Mouse (Mus musculus): ENCODE data around the gene Gnai2. TPM values are rescaled to one million over a fixed set of nuclear protein-coding genes. Genes with fewer than 3 reads are reported as not detected.
A peak's percentile ranks its signal among the peaks of the same experiment; 100 is the strongest.

The Gnai2 gene
- polyA plus RNA-seq, 1 experiment from 2014 or later, result 233 TPM

DNA sequence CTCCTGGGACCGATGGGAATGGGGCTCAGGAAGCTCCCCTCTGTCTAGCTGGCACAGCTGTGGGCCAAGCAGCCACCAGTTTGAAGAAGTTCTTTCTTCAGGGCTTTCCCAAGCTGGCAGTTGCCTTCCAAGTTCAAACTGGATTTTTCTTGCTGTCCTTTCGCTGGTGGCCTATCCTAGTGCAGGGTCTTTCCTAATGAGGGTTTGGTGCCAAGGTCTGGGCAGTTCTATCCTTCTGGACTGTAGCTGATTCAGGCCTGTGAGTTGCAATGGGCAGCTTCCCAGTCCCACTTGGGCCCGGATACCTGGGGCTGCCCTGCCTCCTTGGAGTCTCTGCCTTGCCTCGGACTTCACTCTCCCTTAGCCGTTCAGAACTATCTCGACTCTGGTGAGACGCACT lies 15.1 kb upstream of the Gnai2 start:
- H3K9ac ChIP-seq (ENCODE audit: low read depth, low read length), result no peak overlapping the region
- H3K27ac ChIP-seq (ENCODE audit: low read depth, low read length), result no peak overlapping the region
- no peaks in the 10 kb centered on the region for H3K27me3 ChIP-seq (replicated peaks; ENCODE audit: control insufficient read depth, insufficient read depth, low read length)
- DNase-seq (ENCODE audit: low spot score), result no peak
- H3K36me3 ChIP-seq (ENCODE audit: control insufficient read depth, insufficient read depth, low read length), result no peaks in the 10 kb centered on the region
- H3K4me2 ChIP-seq, result no peak overlapping the region
- no peaks in the 10 kb centered on the region for H3K9me3 ChIP-seq (ENCODE audit: control insufficient read depth, low read length)
- no peak for ATAC-seq (replicated peaks; ENCODE audit: low FRiP score)
- H3K4me1 ChIP-seq (replicated peaks; ENCODE audit: control insufficient read depth, insufficient read depth, low read length), result peaks cover 1% of the 10 kb centered on the region; the same call in 1 of the 2 replicates
- H3K4me3 ChIP-seq (ENCODE audit: low read depth, low read length), result no peak overlapping the region
- WGBS, result 76% methylated on average over 7 of the region's 7 CpGs

DNA sequence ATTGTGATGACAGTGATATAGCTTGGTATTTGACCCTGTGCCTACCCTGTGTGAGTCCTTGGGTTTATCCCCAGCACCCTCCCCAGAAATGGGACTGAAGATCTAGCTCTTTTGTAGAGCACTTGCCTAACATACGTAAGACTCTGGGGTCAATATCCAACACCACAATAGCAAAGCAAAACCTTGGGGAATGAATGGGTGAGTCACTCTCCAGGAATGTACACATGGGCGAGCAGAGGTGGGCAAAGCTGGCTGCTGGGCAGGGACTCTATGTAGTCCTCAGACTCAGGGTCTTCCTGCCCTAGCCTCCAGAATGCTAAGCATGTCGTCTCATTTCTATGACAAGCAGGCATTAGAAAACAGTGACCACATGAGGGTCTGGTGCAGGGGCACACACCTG lies 13.6 kb upstream of the Gnai2 start:
- H3K9me3 ChIP-seq (ENCODE audit: control insufficient read depth, low read length), result no peaks in the 10 kb centered on the region
- 65% methylated on average over 3 of the region's 3 CpGs for WGBS
- ATAC-seq (replicated peaks; ENCODE audit: low FRiP score), result no peak
- H3K4me3 ChIP-seq (ENCODE audit: low read depth, low read length), result no peak overlapping the region
- DNase-seq (ENCODE audit: low spot score), result no peak
- H3K27ac ChIP-seq (ENCODE audit: low read depth, low read length), result no peak overlapping the region
- H3K9ac ChIP-seq (ENCODE audit: low read depth, low read length), result no peak overlapping the region
- H3K4me1 ChIP-seq (replicated peaks; ENCODE audit: control insufficient read depth, insufficient read depth, low read length), result peaks cover 8% of the 10 kb centered on the region
- H3K4me2 ChIP-seq, result no peak overlapping the region
- H3K27me3 ChIP-seq (replicated peaks; ENCODE audit: control insufficient read depth, insufficient read depth, low read length), result no peaks in the 10 kb centered on the region
- no peaks in the 10 kb centered on the region for H3K36me3 ChIP-seq (ENCODE audit: control insufficient read depth, insufficient read depth, low read length)

DNA sequence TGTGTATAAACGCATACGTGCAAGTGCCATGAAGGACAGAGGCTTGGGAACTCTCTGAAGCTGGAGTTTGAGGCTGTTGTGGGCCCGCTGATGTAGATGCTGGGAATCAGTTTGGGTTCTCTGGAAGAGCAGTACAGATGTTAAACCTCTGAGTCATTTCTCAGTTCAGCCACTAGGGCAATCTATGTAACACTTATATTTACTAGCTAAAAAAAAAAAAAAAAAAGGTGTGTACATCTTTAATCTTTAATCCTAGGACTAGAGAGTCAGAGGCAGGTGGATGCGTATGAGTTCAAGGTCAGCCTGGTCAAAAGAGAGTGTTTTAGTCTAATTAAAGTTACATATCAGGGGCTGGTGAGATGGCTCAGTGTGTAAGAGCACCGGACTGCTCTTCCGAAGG lies 11.8 kb upstream of the Gnai2 start:
- H3K27ac ChIP-seq (ENCODE audit: low read depth, low read length), result no peak overlapping the region
- DNase-seq (ENCODE audit: low spot score) (no peak), ATAC-seq (replicated peaks; ENCODE audit: low FRiP score) (no peak)
- H3K4me3 ChIP-seq (ENCODE audit: low read depth, low read length), result no peak overlapping the region
- H3K4me2 ChIP-seq, result no peak overlapping the region
- 76% methylated on average over 6 of the region's 6 CpGs for WGBS
- H3K9me3 ChIP-seq (ENCODE audit: control insufficient read depth, low read length), result no peaks in the 10 kb centered on the region
- H3K9ac ChIP-seq (ENCODE audit: low read depth, low read length), result no peak overlapping the region
- peaks cover 8% of the 10 kb centered on the region for H3K4me1 ChIP-seq (replicated peaks; ENCODE audit: control insufficient read depth, insufficient read depth, low read length)
- no peaks in the 10 kb centered on the region for H3K36me3 ChIP-seq (ENCODE audit: control insufficient read depth, insufficient read depth, low read length)
- no peaks in the 10 kb centered on the region for H3K27me3 ChIP-seq (replicated peaks; ENCODE audit: control insufficient read depth, insufficient read depth, low read length)

GRCm38 (mm10) chr9:107645577-107645976 lies 10.4 kb upstream of the Gnai2 start:
- 12% methylated on average over 5 of the region's 5 CpGs for WGBS
- Histone ChIP-seq H3K4me2 (0 out of 2 replicates have a peak overlapping the region, but pooled peaks have one; percentile 70), H3K27ac (ENCODE audit: low read depth, low read length) (no peak overlapping the region), H3K4me1 (replicated peaks; ENCODE audit: control insufficient read depth, insufficient read depth, low read length) (peaks cover 8% of the 10 kb centered on the region), H3K36me3 (ENCODE audit: control insufficient read depth, insufficient read depth, low read length) (no peaks in the 10 kb centered on the region), H3K4me3 (ENCODE audit: low read depth, low read length) (no peak overlapping the region), H3K9me3 (ENCODE audit: control insufficient read depth, low read length) (no peaks in the 10 kb centered on the region), H3K27me3 (replicated peaks; ENCODE audit: control insufficient read depth, insufficient read depth, low read length) (no peaks in the 10 kb centered on the region), H3K9ac (ENCODE audit: low read depth, low read length) (no peak overlapping the region)
- ATAC-seq (replicated peaks; ENCODE audit: low FRiP score), result peak; percentile 74
- peak; percentile 79 for DNase-seq (ENCODE audit: low spot score)

DNA sequence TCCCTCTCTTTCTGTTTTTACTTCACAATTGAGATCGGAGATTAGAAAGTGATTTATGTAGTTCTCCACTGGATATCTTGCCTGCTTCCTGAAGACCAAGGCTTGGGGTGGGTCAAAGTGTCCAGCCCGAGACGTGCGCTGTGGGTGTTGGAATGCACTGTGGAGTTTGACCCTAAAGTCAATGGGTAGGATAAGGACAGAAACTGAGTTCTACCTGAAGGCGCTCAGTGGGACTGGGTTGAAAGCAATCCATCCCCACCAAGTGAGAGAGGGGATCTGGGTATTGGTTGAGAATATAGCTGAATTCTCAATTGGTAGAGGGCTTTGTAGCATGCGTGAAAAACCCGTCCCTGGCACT lies 10.0 kb upstream of the Gnai2 start:
- H3K27me3 ChIP-seq (replicated peaks; ENCODE audit: control insufficient read depth, insufficient read depth, low read length), result no peaks in the 10 kb centered on the region
- 0 out of 2 replicates have a peak overlapping the region, but pooled peaks have one; percentile 56 for H3K9ac ChIP-seq (ENCODE audit: low read depth, low read length)
- no peak overlapping the region for H3K27ac ChIP-seq (ENCODE audit: low read depth, low read length)
- no peaks in the 10 kb centered on the region for H3K9me3 ChIP-seq (ENCODE audit: control insufficient read depth, low read length)
- peaks cover 8% of the 10 kb centered on the region for H3K4me1 ChIP-seq (replicated peaks; ENCODE audit: control insufficient read depth, insufficient read depth, low read length)
- no peak overlapping the region for H3K4me3 ChIP-seq (ENCODE audit: low read depth, low read length)
- H3K4me2 ChIP-seq, result peak overlapping the region; percentile 70
- no peak for DNase-seq (ENCODE audit: low spot score)
- peak; percentile 8; the same call in 1 of the 2 replicates for ATAC-seq (replicated peaks; ENCODE audit: low FRiP score)
- 47% methylated on average over 7 of the region's 7 CpGs for WGBS
- H3K36me3 ChIP-seq (ENCODE audit: control insufficient read depth, insufficient read depth, low read length), result no peaks in the 10 kb centered on the region

- H3K4me3 ChIP-seq (ENCODE audit: low read depth, low read length), result peak overlapping the region; percentile 57
- ATAC-seq (replicated peaks; ENCODE audit: low FRiP score) (peak; percentile 83), DNase-seq (ENCODE audit: low spot score) (peak; percentile 90)
- no peaks in the 10 kb centered on the region for H3K27me3 ChIP-seq (replicated peaks; ENCODE audit: control insufficient read depth, insufficient read depth, low read length)
- H3K4me1 ChIP-seq (replicated peaks; ENCODE audit: control insufficient read depth, insufficient read depth, low read length), result peaks cover 8% of the 10 kb centered on the region
- 0 out of 2 replicates have a peak overlapping the region, but pooled peaks have one; percentile 3 for H3K27ac ChIP-seq (ENCODE audit: low read depth, low read length)
- H3K36me3 ChIP-seq (ENCODE audit: control insufficient read depth, insufficient read depth, low read length), result no peaks in the 10 kb centered on the region
- H3K9ac ChIP-seq (ENCODE audit: low read depth, low read length), result peak overlapping the region; percentile 73
- H3K4me2 ChIP-seq, result peak overlapping the region; percentile 70
- 3% methylated on average over 35 of the region's 35 CpGs for WGBS
- no peaks in the 10 kb centered on the region for H3K9me3 ChIP-seq (ENCODE audit: control insufficient read depth, low read length)
These were observed 9.5 kb upstream of the Gnai2 start for GRCm38 (mm10) chr9:107644495-107645152.

GRCm38 (mm10) chr9:107643544-107644214 lies 8.5 kb upstream of the Gnai2 start:
- Histone ChIP-seq H3K4me3 (ENCODE audit: low read depth, low read length) (peak overlapping the region; percentile 57), H3K4me2 (peak overlapping the region; percentile 70)
- no peak for ATAC-seq (replicated peaks; ENCODE audit: low FRiP score)

DNA sequence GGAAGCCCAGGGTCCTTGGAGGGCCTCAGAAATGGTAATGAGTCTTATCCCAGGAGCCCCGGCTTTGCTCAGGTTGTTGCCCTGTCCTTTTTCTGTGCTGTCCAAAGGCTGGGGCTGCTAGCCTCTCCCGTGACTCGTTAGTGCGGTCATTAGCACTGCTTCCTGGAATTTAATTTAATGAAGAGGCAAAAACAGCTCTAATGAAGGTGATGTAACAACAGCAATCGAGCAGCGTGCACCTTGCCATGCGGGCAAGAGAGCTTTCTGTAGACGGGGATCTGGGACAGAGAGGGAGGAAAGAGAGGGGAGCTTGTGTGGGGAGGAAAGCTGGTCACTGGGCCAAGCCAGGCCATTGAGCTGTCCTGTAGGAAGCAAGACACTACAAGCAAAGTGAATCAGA lies 6.5 kb upstream of the Gnai2 start:
- 78% methylated on average over 8 of the region's 8 CpGs for WGBS
- Histone ChIP-seq H3K9me3 (ENCODE audit: control insufficient read depth, low read length) (no peaks in the 10 kb centered on the region), H3K9ac (ENCODE audit: low read depth, low read length) (no peak overlapping the region), H3K4me1 (replicated peaks; ENCODE audit: control insufficient read depth, insufficient read depth, low read length) (peaks cover 8% of the 10 kb centered on the region), H3K36me3 (ENCODE audit: control insufficient read depth, insufficient read depth, low read length) (no peaks in the 10 kb centered on the region), H3K27me3 (replicated peaks; ENCODE audit: control insufficient read depth, insufficient read depth, low read length) (no peaks in the 10 kb centered on the region), H3K4me3 (ENCODE audit: low read depth, low read length) (no peak overlapping the region), H3K27ac (ENCODE audit: low read depth, low read length) (no peak overlapping the region), H3K4me2 (no peak overlapping the region)
- DNase-seq (ENCODE audit: low spot score) (no peak), ATAC-seq (replicated peaks; ENCODE audit: low FRiP score) (no peak)

More at GRCm38 (mm10) chr9:107643544-107644214, 8.5 kb upstream of the Gnai2 start:
- Histone ChIP-seq H3K27me3 (replicated peaks; ENCODE audit: control insufficient read depth, insufficient read depth, low read length) (no peaks in the 10 kb centered on the region), H3K36me3 (ENCODE audit: control insufficient read depth, insufficient read depth, low read length) (no peaks in the 10 kb centered on the region), H3K9ac (ENCODE audit: low read depth, low read length) (peak overlapping the region; percentile 73; the same call in 1 of the 2 replicates), H3K27ac (ENCODE audit: low read depth, low read length) (no peak overlapping the region), H3K4me1 (replicated peaks; ENCODE audit: control insufficient read depth, insufficient read depth, low read length) (peaks cover 8% of the 10 kb centered on the region), H3K9me3 (ENCODE audit: control insufficient read depth, low read length) (no peaks in the 10 kb centered on the region)
- 75% methylated on average over 13 of the region's 13 CpGs for WGBS
- DNase-seq (ENCODE audit: low spot score), result no peak

Data from liver, embryonic 11.5 days (tissue).